Mouse (Mus musculus): ENCODE data around the gene Six4.
"Not testable (repeated sequence)": the region's sequence is repeated elsewhere in the genome, so short reads cannot be mapped to it uniquely, and the experiment has no call there.

The Six4 gene

DNA sequence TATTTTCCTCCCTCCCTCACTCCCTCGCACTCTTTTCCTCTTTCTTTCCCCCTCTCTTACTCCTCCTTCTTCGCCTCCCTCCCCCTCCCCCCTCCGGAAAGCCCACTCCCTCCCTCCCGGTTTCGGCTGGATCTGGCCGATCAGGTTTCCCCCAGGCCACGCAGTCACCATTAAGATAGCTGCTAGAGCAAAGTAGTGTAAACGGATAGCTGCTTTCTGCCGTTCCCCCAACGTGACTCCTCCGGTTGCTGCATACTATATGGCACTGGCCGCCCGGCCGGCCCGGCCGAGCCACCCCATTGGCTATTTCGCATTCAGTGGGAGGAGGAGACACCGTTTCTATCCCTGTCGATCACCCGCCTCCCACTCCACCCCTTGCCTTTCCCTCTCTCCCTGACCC lies at the start of gene Six4:
Gene Six4 (minus strand): TSS at position 261 of the 400 bp plus-strand sequence.
- peak; percentile 86 for DNase-seq (ENCODE audit: low spot score)

DNA sequence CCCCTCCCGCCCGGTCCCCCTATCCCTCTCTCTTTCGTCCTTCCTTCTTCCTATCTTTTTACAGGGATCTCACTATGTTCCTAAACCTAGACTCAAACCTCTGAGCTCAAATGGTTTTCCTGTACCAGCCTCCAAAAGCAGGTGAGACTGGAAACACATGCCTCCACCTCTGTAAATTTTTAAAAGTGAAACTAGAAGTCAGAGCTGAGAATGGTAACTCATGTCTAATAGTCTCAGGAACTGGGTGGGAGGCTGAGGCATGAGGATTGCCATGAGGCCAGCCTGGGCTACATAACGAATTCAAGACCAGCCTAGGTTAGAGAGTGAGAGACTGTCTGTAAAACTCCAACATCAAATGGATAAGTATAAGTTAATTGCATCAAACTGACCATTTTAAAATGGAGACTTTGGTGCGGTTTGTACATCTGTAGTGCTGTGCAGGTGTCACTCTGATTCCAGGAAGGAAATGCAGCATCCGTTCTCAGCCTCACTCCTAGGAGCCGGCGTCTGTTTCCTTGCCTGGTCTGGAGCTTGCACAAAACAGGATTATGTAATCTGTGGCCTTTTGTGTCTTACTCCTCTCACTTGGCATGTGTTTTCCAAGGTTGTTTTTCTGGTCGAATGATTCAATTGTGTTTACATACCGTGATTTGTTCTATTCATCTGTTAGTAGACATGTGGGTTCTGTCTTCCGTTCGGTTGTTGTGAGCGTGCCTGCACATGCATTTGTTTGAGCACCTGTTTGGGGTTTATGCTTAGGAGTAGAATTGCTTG lies 49.3 kb upstream of the Six4 start:
- peak; percentile 59 for DNase-seq (ENCODE audit: low spot score)

DNA sequence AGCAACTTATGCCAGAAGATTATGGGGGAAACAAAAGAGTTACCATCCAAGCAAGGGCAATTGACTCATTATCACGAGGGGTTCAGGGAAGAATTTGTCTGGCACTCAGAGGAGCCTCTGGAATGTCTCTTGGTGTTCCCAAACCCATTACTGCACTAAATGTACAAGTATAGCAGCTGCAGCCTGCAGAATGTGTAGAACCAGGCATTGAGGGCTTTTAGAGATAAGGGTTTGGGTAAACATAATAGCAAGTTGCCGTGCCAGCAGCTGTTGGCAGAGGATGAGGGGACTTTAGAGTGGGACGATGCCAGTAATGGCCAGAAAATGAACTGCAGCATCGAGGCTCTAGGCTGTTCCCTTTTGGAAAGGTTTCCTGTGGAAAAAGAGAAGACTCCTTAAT lies 47.1 kb upstream of the Six4 start:
- no peak for DNase-seq (ENCODE audit: low spot score)

DNA sequence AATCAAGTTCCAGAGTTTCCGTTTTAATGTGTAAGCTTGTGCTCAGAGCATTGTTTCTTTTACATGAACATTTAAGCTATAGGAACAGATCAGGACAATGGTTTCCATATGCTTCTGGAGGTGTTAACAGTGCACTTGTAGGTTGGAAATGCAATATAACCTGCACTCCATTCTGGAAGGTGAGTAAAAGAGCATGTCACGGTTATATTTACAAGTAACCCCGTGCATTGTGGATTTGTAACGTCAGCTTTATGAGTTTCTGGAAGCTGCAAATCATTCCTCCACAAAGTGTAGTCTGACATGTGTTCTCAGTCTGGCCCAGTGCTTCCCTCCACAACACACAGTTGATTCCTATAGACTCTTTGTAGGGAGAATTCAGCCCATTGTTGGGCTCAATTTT lies 40.9 kb upstream of the Six4 start:
- no peak for DNase-seq (ENCODE audit: low spot score)

DNA sequence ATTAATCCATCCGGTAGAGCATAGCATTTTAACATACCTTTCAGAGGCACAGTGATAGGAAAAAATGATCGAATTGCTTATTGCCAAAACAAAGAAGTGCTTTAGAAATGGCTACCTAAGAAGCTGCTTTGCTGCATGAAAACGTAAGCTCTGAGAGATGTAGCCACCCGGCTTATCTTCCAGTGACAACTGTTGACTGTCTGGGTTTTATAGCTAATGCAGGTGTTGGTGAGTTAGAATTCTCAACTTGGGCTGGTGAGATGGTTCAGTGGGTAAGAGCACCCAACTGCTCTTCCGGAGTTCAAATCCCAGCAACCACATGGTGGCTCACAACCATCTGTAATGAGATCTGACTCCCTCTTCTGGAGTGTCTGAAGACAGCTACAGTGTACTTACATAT lies 37.8 kb upstream of the Six4 start:
- not testable (repeated sequence) for DNase-seq (ENCODE audit: low spot score)

DNA sequence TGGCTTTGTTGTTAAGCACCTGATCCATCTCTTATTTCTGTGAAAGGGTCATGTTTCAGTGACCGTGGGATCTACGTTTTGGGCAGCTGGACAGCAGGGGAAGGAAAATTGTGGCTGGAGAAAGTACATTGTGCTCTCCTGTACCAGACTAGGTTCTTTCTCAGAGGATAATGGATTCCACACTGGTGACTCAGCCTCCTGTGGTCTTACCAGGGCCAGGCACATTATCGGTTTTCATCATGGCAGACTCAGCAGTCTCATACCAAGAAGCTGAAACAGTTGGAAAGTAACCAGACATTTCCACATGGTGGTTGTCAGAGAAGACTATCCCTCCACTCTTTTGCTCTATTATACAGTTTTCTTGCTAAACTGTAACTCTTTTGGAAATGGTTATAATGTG lies 34.0 kb upstream of the Six4 start:
- DNase-seq (ENCODE audit: low spot score) = peak; percentile 33

DNA sequence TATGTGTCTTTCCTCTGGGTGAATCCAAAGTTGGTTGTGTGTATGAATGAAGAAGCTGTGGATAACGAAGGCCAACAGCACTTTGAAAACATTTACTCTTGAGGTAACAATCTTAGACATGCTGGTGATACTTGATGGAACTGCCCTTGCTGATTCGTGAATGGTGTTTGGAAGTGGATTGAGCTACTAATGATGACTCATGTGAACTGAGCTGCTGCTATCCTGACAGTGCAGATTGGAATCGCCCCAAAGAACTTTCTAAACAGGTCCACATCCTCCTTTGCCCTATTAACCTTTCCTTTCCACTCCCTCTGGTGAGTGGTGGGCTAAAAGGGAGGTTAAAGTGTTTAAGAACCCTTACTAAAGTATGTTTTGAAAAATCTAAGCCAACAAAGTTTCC lies 27.5 kb upstream of the Six4 start:
- no peak for DNase-seq (ENCODE audit: low spot score)

DNA sequence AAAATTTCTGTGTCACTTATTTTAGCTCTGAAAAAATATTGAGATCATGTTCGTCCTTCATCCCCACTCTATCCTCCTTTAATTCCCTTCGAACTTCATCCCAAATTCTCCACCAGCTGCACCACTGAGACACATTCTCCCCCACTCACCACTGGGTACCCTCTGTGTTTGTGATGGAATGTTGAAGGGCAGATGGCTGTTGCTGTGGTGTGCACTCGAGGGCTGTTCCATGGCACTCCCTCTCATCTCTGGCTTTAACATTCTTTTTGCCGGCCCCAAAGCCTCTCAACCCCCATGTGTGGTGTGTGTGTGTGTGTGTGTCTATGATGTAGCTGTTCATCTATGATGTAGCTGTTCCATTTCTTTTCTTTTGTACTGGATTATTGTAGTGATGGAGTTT lies 12.0 kb upstream of the Six4 start:
- DNase-seq (ENCODE audit: low spot score) = no peak

DNA sequence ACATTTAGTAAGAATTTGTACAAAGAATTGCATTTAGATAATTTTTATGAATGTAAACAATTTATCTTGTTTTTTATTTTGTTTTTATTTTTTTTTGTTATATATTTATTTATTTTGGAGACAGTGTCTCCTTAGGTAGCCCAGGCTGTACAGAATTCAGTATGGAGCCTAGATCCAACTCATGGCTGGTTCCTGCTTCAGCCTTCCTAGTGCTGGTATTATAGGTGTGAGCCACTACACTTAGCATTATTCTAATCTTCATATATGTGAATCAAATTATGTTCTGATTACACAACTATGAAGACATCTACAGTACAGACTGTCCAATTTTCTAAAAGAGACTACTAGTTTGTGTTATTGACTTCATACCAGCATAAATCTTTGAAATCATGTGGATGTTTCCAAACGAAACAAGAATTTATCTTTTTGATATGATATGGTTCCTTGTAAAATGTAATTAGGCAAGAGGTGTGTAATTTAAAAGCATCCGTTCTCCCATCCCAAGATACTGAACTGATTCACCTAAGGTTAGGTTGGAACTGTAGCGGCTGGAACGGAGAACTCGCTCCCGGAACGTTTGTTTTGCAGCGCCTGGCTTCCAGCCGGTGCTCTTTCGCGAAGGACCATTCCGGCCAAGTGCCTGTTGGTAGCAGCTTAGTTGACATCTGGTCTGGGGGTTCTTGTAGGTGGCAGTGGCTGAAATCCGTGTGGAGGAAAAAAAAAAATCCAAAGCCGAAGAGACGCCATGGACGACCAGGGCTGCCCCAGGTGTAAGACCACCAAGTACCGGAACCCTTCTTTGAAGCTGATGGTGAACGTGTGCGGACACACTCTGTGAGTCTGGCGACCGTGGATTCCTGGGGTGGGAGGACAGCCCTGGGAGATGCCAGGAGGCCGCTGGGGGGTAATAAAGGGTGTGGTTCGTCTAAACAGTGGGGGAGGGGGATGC lies 10.1 kb upstream of the Six4 start, which contains the start of gene Mnat1:
Gene Mnat1 (plus strand): TSS at position 625 of the 949 bp plus-strand sequence.
- DNase-seq (ENCODE audit: low spot score) = peak; percentile 79

DNA sequence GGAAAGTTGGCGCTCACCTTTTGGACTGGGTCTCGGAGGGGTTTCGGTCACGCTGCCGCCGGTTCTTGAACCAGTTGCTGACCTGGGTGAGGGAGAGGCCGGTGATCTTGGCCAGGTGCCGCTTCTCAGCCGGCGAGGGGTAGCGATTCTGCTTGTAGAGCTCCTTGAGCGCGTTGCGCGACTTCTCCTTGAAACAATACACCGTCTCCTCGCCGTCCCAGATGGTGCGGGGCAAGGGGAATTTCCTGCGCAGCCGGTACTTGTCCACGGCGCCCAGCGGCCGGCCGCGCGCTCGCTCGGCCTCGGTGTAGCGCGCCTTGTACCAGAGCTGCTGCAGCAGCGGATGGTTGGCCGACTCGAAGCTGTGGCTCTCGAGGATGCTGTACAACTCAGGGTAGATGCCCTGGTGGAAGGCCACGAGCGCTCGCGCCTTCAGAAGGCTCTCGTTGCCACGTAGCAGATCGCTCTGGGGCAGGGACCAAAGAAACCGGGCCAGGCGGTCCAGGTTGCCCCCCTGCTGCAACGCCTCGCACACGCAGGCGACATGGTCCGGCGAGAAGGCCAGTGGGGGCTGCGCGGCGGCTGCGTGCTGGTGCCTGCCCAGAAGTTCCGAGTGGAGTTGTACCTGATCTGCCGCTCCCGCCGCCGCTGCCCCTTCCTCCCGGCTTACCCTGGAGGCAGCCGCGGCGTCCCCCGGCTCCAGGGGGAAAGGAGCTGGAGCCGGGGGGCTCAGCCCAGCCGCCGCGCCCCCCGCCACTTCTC lies 749 bp downstream of the Six4 start:
- peak; percentile 46 for DNase-seq (ENCODE audit: low spot score)

DNA sequence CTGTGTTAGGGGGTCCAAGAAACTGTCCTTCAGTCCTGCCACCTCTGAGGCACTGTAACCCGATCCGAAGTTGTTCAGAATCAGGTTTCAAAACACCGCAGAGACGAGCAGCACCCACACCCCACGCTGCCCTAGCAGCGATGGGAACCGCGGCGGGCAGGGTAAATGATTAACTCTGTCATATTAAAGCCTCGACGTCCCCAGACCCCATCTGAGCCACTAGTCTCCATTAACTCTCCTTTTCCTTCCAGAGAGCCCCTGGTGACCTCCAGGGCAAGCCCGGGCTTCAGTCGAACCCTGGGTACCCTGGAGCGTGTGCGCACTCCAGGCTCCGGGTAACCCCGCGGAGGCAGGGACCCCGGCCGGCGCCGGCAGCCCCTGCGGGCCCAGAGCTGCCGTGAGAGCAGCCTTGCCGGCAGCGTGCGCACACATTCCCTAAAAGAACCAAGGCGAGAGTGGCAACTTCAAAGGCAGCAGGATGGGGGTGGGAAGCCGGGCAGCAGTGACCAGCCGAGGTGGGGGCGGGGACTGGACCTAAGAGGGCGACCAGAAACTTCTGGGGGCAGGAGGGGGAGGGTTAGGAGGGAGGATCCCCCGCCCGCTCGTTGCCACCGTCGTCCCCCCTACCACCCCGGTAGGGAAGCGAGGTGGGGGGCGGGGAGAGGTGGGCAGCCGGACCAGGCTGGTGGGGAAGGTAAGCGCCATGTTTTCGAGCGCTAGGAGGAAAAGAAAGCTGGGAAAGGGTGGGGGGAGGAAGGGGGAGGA lies 1.5 kb downstream of the Six4 start:
- peak; percentile 33 for DNase-seq (ENCODE audit: low spot score)

DNA sequence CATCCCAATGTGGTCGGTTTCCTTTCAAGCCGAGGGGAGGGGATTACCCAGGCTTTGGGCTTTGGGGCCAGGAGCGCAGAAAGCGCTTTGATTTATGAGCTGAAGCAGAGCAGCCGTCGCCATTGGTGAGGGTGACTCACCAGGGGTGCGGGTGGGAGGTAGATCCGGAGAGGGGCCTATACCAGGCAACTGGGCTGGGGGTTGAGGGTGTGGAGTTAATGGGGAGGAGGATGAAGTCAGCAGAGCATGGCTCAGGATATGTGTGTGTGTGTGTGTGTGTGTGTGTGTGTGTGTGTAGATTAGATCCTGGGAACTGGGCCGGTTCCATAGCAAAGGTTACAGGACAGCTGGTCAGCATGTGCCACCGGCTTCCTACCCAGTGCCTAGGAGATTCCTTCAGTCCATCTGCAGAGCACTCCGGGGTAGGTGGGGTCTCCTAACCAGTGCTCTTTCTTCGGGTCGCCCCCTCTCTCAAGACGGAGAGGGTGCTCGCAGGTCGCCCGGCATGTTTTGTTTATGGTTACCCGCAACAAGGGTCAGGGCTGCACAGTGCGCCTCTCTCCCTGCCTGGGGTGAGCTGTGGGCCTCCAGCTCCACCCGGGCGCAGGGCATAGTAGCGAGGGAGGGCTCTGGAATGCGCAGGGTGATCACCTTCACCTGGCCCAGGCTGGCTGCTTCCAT lies 2.7 kb downstream of the Six4 start:
- DNase-seq (ENCODE audit: low spot score) = peak; percentile 62

DNA sequence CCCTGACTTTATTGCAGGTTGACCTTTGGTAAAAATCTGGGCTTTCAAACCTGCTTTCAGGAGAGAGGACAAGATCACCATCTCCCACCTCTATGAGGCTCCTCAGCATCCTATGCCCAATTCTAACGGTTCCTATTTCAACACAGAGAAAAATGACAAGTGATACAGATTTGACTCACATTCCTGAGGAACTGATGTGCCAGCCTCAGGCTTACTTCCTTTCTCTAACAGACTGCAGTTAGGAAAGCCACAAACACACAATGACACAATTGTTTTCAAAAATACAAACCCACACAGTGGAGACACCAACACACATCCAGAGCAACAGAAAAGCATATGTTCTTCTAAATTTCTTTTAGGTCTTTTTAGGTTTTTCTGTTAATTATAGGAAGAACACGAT lies 5.4 kb downstream of the Six4 start:
- no peak for DNase-seq (ENCODE audit: low spot score)

DNA sequence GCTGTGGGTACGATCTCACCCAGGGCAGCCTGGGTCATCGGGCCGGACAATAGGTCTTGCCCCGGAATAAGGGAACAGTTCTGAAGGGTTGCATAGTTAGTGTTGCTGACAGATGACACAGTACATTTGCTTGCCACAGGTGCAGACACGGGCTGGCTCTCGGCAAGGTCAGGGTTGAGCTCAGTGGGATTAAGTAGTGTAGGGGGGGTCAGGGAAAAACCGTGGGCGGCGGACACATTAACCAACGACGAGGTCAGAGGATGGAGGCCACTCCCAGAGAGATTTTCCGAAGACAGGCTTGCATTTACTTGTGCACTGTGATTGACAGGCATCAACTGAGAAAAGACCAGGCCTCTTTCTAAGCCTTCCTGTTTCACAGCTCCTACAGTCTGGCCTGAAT lies 9.5 kb downstream of the Six4 start:
- no peak for DNase-seq (ENCODE audit: low spot score)

DNA sequence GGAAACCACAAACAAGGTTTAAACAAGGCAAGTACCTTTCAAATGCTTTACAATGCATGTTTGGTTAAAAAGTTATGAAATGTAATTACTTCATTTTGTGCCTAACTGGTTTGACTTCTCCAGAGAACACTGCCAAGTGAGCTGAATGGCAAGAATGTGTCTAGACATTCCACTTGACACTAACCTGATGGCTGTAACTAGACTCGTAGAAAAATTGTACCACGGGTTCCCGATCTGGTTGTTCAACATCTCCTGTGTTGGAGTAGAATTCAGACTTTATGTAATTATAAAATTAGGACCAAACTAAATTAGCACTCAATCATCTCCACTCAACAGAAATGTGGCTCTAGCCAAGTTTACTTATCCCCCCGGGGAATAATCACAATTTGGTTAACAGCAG lies 14.7 kb downstream of the Six4 start:
- no peak for DNase-seq (ENCODE audit: low spot score)

DNA sequence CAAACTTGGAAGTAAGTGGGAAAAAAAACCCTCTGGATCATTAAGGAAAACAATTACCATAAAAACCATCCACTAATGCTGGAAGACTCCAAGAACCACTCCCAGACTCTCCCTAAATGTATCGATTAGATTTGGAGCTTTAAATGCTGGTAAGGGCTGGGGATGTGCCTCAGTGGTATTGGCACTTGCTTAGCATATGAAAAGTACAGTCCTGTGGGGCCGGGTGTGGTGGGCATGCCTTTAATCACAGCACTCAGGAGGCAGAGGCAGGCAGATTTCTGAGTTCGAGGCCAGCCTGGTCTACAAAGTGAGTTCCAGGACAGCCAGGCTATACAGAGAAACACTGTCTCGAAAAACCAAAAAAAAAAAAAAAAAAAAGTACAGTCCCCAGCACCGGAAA lies 17.1 kb downstream of the Six4 start:
- not testable (repeated sequence) for DNase-seq (ENCODE audit: low spot score)

DNA sequence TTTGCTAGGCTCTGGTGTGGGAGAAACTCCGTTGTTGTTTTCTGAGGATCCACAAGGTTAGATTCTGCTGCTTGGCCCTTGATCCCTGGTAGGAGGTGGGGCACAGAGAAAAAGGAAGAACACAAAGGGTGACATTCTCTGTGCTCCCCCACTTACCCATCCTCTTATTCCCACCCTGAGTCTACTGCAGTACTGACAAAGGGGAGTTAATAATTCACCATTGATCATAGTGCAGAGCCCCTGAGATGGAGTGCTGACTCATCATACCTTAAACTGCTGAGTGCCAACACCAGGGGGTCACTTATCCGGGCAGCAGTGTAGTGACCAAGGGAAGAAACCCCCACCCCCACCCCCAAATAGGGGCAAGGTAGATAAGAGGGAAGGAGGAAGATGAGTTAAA lies 18.7 kb downstream of the Six4 start:
- DNase-seq (ENCODE audit: low spot score) = no peak

DNA sequence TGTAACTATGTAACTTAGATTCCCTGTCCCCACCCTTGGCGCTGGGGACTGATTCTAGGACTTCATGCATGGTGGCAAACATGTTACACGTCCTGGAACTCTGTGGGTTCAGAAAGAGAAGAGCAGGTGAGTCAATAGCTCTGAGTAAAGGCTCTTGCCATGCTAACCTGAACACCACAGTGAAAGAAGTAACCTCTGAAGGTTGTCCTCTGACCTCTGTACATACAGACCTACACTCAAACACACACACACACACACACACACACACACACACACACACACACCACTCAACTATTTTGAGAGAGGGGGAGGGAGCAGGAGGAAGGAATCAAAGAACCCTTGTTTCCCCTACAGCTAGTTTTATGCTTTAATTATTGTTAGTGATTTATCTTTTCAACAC lies 19.1 kb downstream of the Six4 start:
- no peak for DNase-seq (ENCODE audit: low spot score)

DNA sequence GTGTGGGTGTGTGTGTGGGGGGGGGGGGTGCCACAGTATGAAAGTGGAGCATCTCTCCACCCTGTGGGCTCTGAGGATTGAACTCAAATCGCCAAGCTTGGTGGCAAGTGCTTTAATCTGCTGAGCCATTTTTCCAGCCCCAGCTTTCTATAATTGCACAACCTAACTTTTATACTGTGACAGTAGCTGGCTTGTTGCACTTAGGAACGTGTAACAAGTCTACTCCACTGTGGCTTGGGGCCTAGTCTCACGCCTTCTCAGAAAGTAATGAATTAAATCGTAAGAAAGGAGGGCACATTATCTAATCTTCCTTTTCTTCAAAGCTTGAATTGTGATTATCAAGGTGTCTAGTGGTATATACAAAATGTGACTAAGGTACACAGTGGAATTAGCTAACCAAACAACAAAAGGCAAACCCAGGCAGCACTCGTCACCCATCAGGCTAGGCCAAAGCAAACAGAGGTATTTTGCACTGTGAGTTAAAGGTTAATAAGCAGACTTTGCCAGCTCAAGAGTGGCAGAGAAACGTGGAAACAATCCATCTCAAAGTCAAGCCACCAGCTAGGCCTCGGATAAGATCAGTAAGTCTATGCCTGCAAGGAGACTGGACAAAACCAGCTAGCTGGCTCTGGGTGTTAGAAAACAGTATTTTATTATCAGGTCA lies 22.5 kb downstream of the Six4 start:
- DNase-seq (ENCODE audit: low spot score) = no peak

DNA sequence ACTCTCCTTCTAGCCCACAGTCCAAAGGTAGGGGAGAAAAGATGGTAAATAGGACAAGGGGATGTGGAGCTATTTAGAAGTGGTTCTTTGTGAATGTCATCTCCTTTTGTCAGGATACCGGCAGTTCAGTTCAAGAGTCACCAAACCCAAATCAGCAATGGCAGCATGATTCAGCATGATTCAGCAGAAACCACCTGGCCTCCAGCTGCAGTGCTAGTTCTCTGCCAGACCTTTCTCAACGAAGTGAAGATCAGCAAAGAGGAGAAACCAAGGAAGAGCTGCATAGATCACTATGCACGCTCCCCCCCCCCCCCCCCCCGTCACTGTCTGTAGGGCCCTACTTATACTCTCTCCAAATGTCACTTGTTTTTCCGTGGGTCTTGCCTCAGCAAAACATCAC lies 24.3 kb downstream of the Six4 start:
- DNase-seq (ENCODE audit: low spot score) = no peak
